Mouse (Mus musculus) c-Kit-positive CD71-positive TER-119-positive erythroid progenitor cells, embryonic 14.5 days (primary cell): ENCODE data around the gene Iscu.
"Not testable (repeated sequence)": the region's sequence is repeated elsewhere in the genome, so short reads cannot be mapped to it uniquely, and the experiment has no call there.

Experiments
- DNase-seq: peaks from one replicate; pipeline ENCODE4 v3.0.0-alpha.2; 2013; ENCODE audit warnings: low spot score

The Iscu gene

GRCm38 (mm10) chr5:113788645-113789044 lies 16.1 kb downstream of the Iscu start:
- no peak for DNase-seq

GRCm38 (mm10) chr5:113789075-113789788 lies 16.7 kb downstream of the Iscu start:
- no peak for DNase-seq

GRCm38 (mm10) chr5:113790453-113791196 lies 18.1 kb downstream of the Iscu start:
- no peak for DNase-seq

GRCm38 (mm10) chr5:113791197-113792095 lies 18.9 kb downstream of the Iscu start:
- DNase-seq = no peak

GRCm38 (mm10) chr5:113796401-113797148 lies 24.0 kb downstream of the Iscu start:
- DNase-seq = no peak

- DNase-seq = no peak
These were observed 24.8 kb downstream of the Iscu start for GRCm38 (mm10) chr5:113797149-113797882.

- DNase-seq = no peak
These were observed 26.0 kb downstream of the Iscu start for GRCm38 (mm10) chr5:113798525-113798924.

- DNase-seq = no peak
These were observed 27.1 kb downstream of the Iscu start for GRCm38 (mm10) chr5:113799691-113800090.

GRCm38 (mm10) chr5:113800280-113800679 lies 27.7 kb downstream of the Iscu start, which contains the start of gene Tmem119:
Tmem119 (minus strand) TSS chr5:113800516.
- DNase-seq = no peak

- DNase-seq = no peak
These were observed 31.9 kb downstream of the Iscu start for GRCm38 (mm10) chr5:113804395-113804966.

- DNase-seq = no peak
These were observed 32.8 kb downstream of the Iscu start for GRCm38 (mm10) chr5:113805301-113805700.

- DNase-seq = no peak
These were observed 33.9 kb downstream of the Iscu start for GRCm38 (mm10) chr5:113806414-113806813.

GRCm38 (mm10) chr5:113807712-113808111 lies 35.2 kb downstream of the Iscu start:
- DNase-seq = no peak

- no peak for DNase-seq
These were observed 35.6 kb downstream of the Iscu start for GRCm38 (mm10) chr5:113808177-113808576.

- DNase-seq = no peak
These were observed 37.6 kb downstream of the Iscu start for GRCm38 (mm10) chr5:113810111-113810510.

- DNase-seq = not testable (repeated sequence)
These were observed 39.4 kb downstream of the Iscu start for GRCm38 (mm10) chr5:113811824-113812420.

GRCm38 (mm10) chr5:113812638-113813037 lies 40.1 kb downstream of the Iscu start:
- no peak for DNase-seq

GRCm38 (mm10) chr5:113813608-113814007 lies 41.1 kb downstream of the Iscu start:
- peak; percentile 25 for DNase-seq

GRCm38 (mm10) chr5:113814111-113815040 lies 41.8 kb downstream of the Iscu start:
- DNase-seq = no peak
